Mouse (Mus musculus) c-Kit-positive CD71-positive TER-119-positive erythroid progenitor cells, embryonic 14.5 days (primary cell): ENCODE results near the gene Slc37a2.

ENCODE experiments used
- DNase-seq: peaks from one replicate; pipeline ENCODE4 v3.0.0-alpha.2; 2013; ENCODE audit warnings: low spot score

The Slc37a2 gene

GRCm38 (mm10) chr9:37214327-37215060, 41.0 kb downstream of the Slc37a2 start:
- DNase-seq: no peak

- DNase-seq: no peak
Observed at GRCm38 (mm10) chr9:37213060-37213738, 42.3 kb downstream of the Slc37a2 start.

- peak; percentile 98 for DNase-seq
Observed at GRCm38 (mm10) chr9:37207929-37208411, 47.6 kb downstream of the Slc37a2 start, which contains the start of gene Tmem218. TSS of gene Tmem218 (plus strand) at chr9:37208223.

- DNase-seq: no peak
Observed at GRCm38 (mm10) chr9:37203884-37204283, 51.7 kb downstream of the Slc37a2 start.

- DNase-seq: no peak
Observed at GRCm38 (mm10) chr9:37200414-37200813, 55.1 kb downstream of the Slc37a2 start.

GRCm38 (mm10) chr9:37197067-37197466, 58.5 kb downstream of the Slc37a2 start:
- DNase-seq: no peak

GRCm38 (mm10) chr9:37188024-37188423, 67.5 kb downstream of the Slc37a2 start:
- DNase-seq: no peak

GRCm38 (mm10) chr9:37187407-37187806, 68.1 kb downstream of the Slc37a2 start:
- no peak for DNase-seq

- no peak for DNase-seq
Observed at GRCm38 (mm10) chr9:37183176-37183575, 72.4 kb downstream of the Slc37a2 start.

GRCm38 (mm10) chr9:37181596-37181995, 73.9 kb downstream of the Slc37a2 start:
- no peak for DNase-seq

GRCm38 (mm10) chr9:37179596-37179995, 75.9 kb downstream of the Slc37a2 start:
- no peak for DNase-seq

GRCm38 (mm10) chr9:37178911-37179310, 76.6 kb downstream of the Slc37a2 start:
- no peak for DNase-seq
